Mouse (Mus musculus) testis, adult 2 months (tissue): Measurements from ENCODE around the gene Ccdc102a.

ENCODE experiments used
- CTCF ChIP-seq: fragments of 200-500 bp; IDR thresholded peaks from 2 replicates; pipeline ENCODE4 v1.5.1; 2012; ENCODE audit warnings: low read depth, mild to moderate bottlenecking, inconsistent platforms, low read length, moderate library complexity; ENCODE audit not compliant: control insufficient read depth, insufficient read depth, insufficient replicate concordance
- POLR2A ChIP-seq: fragments of 200-500 bp; IDR thresholded peaks from 2 replicates; pipeline ENCODE4 v1.6.1; 2012; ENCODE audit warnings: low read depth, mild to moderate bottlenecking, inconsistent platforms, low read length, moderate library complexity; ENCODE audit not compliant: control insufficient read depth

- TF ChIP-seq CTCF: no peak
- no peak for TF ChIP-seq POLR2A
These were observed 35.9 kb upstream of the Ccdc102a start for GRCm38 (mm10) chr8:94953624-94954367.
